Mouse (Mus musculus) limb, embryonic 10.5 days (tissue): ENCODE measurements at regions not wholly inside any gene's neighbourhood (a gene's known extent, or its start where the extent isn't known, plus 50 kb on each side); places are given as distances from the start of the nearest gene placed in this dataset.

Experiments used
- DNase-seq: peaks from one replicate; pipeline ENCODE4 v3.0.0-alpha.2; 2017; ENCODE audit warnings: low spot score
- H3K27ac ChIP-seq: fragments of 300-500 bp; sonication (generic); 2 replicates; pipeline ENCODE4 v1.5.1; 2016; ENCODE audit warnings: mild to moderate bottlenecking
- H3K27me3 ChIP-seq: fragments of 300-500 bp; sonication (generic); 2 replicates; pipeline ENCODE4 v1.6.1; 2016; ENCODE audit warnings: low read depth, mild to moderate bottlenecking; ENCODE audit not compliant: poor library complexity, severe bottlenecking
- H3K36me3 ChIP-seq: fragments of 300-500 bp; sonication (generic); 2 replicates; pipeline ENCODE4 v1.6.1; 2016; ENCODE audit warnings: mild to moderate bottlenecking, moderate library complexity
- H3K4me1 ChIP-seq: fragments of 300-500 bp; sonication (generic); 2 replicates; pipeline ENCODE4 v1.6.1; 2016
- H3K4me3 ChIP-seq: fragments of 300-500 bp; sonication (generic); 2 replicates; pipeline ENCODE4 v1.5.1; 2016; ENCODE audit warnings: mild to moderate bottlenecking, moderate library complexity
- H3K9me3 ChIP-seq: fragments of 300-500 bp; sonication (generic); replicated peaks from 2 replicates; pipeline ENCODE4 v1.6.1; 2016; ENCODE audit warnings: mild to moderate bottlenecking
- WGBS: fragments of 180-500 bp; shearing (Covaris S2); methylation state at CpG from one replicate; pipeline ENCODE4 v1.1.7; 2016; 5-methylcytosine and 5-hydroxymethylcytosine counted together

- Histone ChIP-seq H3K4me1 (peaks cover 78% of the 10 kb centered on the region), H3K36me3 (no peaks in the 10 kb centered on the region), H3K9me3 (no peaks in the 10 kb centered on the region), H3K4me3 (peak overlapping the region; percentile 13; the same call in 1 of the 2 replicates), H3K27me3 (0 out of 2 replicates have a peak, but pooled peaks cover 15% of the 10 kb centered on the region), H3K27ac (peak overlapping the region; percentile 76)
- WGBS, result 2% methylated on average over 8 of the region's 8 CpGs
- DNase-seq, result peak; percentile 39
These were observed 67.7 kb upstream of the BC052040 start for GRCm38 (mm10) chr2:115513774-115514231.

GRCm38 (mm10) chr2:115514831-115515428 lies 66.6 kb upstream of the BC052040 start:
- Histone ChIP-seq H3K9me3 (no peaks in the 10 kb centered on the region), H3K4me3 (no peak overlapping the region), H3K36me3 (no peaks in the 10 kb centered on the region), H3K4me1 (peaks cover 67% of the 10 kb centered on the region), H3K27ac (peak overlapping the region; percentile 66), H3K27me3 (0 out of 2 replicates have a peak, but pooled peaks cover 14% of the 10 kb centered on the region)
- DNase-seq, result peak; percentile 45
- WGBS, result 11% methylated on average over 9 of the region's 9 CpGs

- Histone ChIP-seq H3K27me3 (0 out of 2 replicates have a peak, but pooled peaks cover 14% of the 10 kb centered on the region), H3K27ac (no peak overlapping the region), H3K4me3 (no peak overlapping the region), H3K36me3 (no peaks in the 10 kb centered on the region), H3K9me3 (no peaks in the 10 kb centered on the region), H3K4me1 (peaks cover 66% of the 10 kb centered on the region)
- 79% methylated on average over 6 of the region's 6 CpGs for WGBS
- DNase-seq, result no peak
These were observed 66.0 kb upstream of the BC052040 start for GRCm38 (mm10) chr2:115515470-115515869.

- Histone ChIP-seq H3K4me3 (no peak overlapping the region), H3K9me3 (no peaks in the 10 kb centered on the region), H3K4me1 (peaks cover 53% of the 10 kb centered on the region), H3K27ac (peak overlapping the region; percentile 56), H3K36me3 (no peaks in the 10 kb centered on the region), H3K27me3 (0 out of 2 replicates have a peak, but pooled peaks cover 19% of the 10 kb centered on the region)
- no peak for DNase-seq
- WGBS, result 22% methylated on average over 2 of the region's 2 CpGs
These were observed 64.7 kb upstream of the BC052040 start for GRCm38 (mm10) chr2:115516824-115517223.

GRCm38 (mm10) chr2:115519974-115520373 lies 61.5 kb upstream of the BC052040 start:
- 0 out of 2 replicates have a peak, but pooled peaks cover 10% of the 10 kb centered on the region for H3K27me3 ChIP-seq
- H3K9me3 ChIP-seq, result no peaks in the 10 kb centered on the region
- H3K4me1 ChIP-seq, result peaks cover 22% of the 10 kb centered on the region
- no peak overlapping the region for H3K4me3 ChIP-seq
- WGBS, result 81% methylated on average over 5 of the region's 5 CpGs
- H3K36me3 ChIP-seq, result no peaks in the 10 kb centered on the region
- no peak for DNase-seq
- H3K27ac ChIP-seq, result no peak overlapping the region

- Histone ChIP-seq H3K4me1 (peaks cover 16% of the 10 kb centered on the region), H3K9me3 (no peaks in the 10 kb centered on the region), H3K36me3 (no peaks in the 10 kb centered on the region), H3K27ac (no peak overlapping the region), H3K27me3 (0 out of 2 replicates have a peak, but pooled peaks cover 8% of the 10 kb centered on the region), H3K4me3 (no peak overlapping the region)
- 68% methylated on average over 10 of the region's 10 CpGs for WGBS
- DNase-seq, result no peak
These were observed 60.9 kb upstream of the BC052040 start for GRCm38 (mm10) chr2:115520413-115521139.

GRCm38 (mm10) chr2:115529878-115530277 lies 51.6 kb upstream of the BC052040 start:
- Histone ChIP-seq H3K27me3 (0 out of 2 replicates have a peak, but pooled peaks cover 7% of the 10 kb centered on the region), H3K36me3 (no peaks in the 10 kb centered on the region), H3K4me3 (no peak overlapping the region), H3K4me1 (no peaks in the 10 kb centered on the region), H3K27ac (no peak overlapping the region), H3K9me3 (no peaks in the 10 kb centered on the region)
- WGBS, result 96% methylated on average over 2 of the region's 2 CpGs
- no peak for DNase-seq
